Mouse (Mus musculus): Measurements from ENCODE around the gene Chat. TPM values are rescaled to one million over a fixed set of nuclear protein-coding genes. Genes with fewer than 3 reads are reported as not detected.

Gene Chat
- total RNA-seq, 2 experiments from 2014 or later, result 0.34 TPM; not detected in 1

Other genes with a start within 250 kb of the Chat start
- 10 to 100 TPM; 14.5 to 15.7 TPM for gene Ogdhl, start 144.0 kb downstream of the Chat start, total RNA-seq (2021)
- not detected for gene 1700024G13Rik, start 77.6 kb downstream of the Chat start, total RNA-seq (2021)
- under 1 TPM; 0.34 to 0.36 TPM for gene Slc18a3, start 1.1 kb downstream of the Chat start, total RNA-seq (2021)
- gene Ercc6, start 47.5 kb upstream of the Chat start, total RNA-seq (2021), result 10 to 100 TPM; 12.1 to 13.0 TPM
- gene Prrxl1, start 133.4 kb upstream of the Chat start, total RNA-seq (2021), result 1 to 10 TPM in 1 of 2 experiments, under 1 TPM in 1; 0.93 to 1.0 TPM
- 1 to 10 TPM; 1.5 to 4.6 TPM for gene 3425401B19Rik, start 219.3 kb upstream of the Chat start, total RNA-seq (2021)